Mouse (Mus musculus) limb, embryonic 14.5 days (tissue): ENCODE data around the gene Myo1d. TPM values are rescaled to one million over a fixed set of nuclear protein-coding genes. Genes with fewer than 3 reads are reported as not detected.

Experiments used
- ATAC-seq: fragments of 200-750 bp; cut with Nextera tagmentation; 2 replicates; pipeline ENCODE4 v1.8.0; 2017; ENCODE audit warnings: low read depth, moderate number of reproducible peaks, moderate TSS enrichment; ENCODE audit not compliant: low FRiP score
- DNase-seq: peaks from one replicate; pipeline ENCODE4 v3.0.0-alpha.2; 2015; ENCODE audit warnings: low spot score
- H3K27ac ChIP-seq: fragments of 300-500 bp; sonication (generic); replicated peaks from 2 replicates; pipeline ENCODE4 v1.5.1; 2014; ENCODE audit warnings: low read depth, mild to moderate bottlenecking, low read length, moderate library complexity, mixed read lengths
- H3K27me3 ChIP-seq: fragments of 300-500 bp; sonication (generic); 2 replicates; pipeline ENCODE4 v1.6.1; 2014; ENCODE audit warnings: low read length, mixed read lengths; ENCODE audit not compliant: control insufficient read depth, insufficient read depth
- H3K36me3 ChIP-seq: fragments of 300-500 bp; sonication (generic); 2 replicates; pipeline ENCODE4 v1.6.1; 2014; ENCODE audit warnings: mild to moderate bottlenecking, low read length, moderate library complexity, mixed read lengths; ENCODE audit not compliant: control insufficient read depth, insufficient read depth
- H3K4me1 ChIP-seq: fragments of 300-500 bp; sonication (generic); 2 replicates; pipeline ENCODE4 v1.6.1; 2014; ENCODE audit warnings: antibody characterized with exemption, low read length, mixed read lengths; ENCODE audit not compliant: control insufficient read depth, insufficient read depth
- H3K4me2 ChIP-seq: fragments of 300-500 bp; sonication (generic); replicated peaks from 2 replicates; pipeline ENCODE4 v1.6.1; 2014; ENCODE audit warnings: low read depth, mild to moderate bottlenecking, low read length, moderate library complexity; ENCODE audit not compliant: severe bottlenecking
- H3K4me3 ChIP-seq: fragments of 300-500 bp; sonication (generic); replicated peaks from 2 replicates; pipeline ENCODE4 v1.5.1; 2014; ENCODE audit warnings: low read length
- H3K9ac ChIP-seq: fragments of 300-500 bp; sonication (generic); 2 replicates; pipeline ENCODE4 v1.6.1; 2014; ENCODE audit warnings: mild to moderate bottlenecking, low read depth, low read length, moderate library complexity; ENCODE audit not compliant: severe bottlenecking
- H3K9me3 ChIP-seq: fragments of 300-500 bp; sonication (generic); 2 replicates; pipeline ENCODE4 v1.6.1; 2016; ENCODE audit warnings: low read length; ENCODE audit not compliant: control insufficient read depth
- POLR2A ChIP-seq: fragments of 200-500 bp; IDR thresholded peaks from 2 replicates; pipeline ENCODE4 v1.8.0; 2012; ENCODE audit warnings: inconsistent platforms, mild to moderate bottlenecking, moderate library complexity, borderline replicate concordance; ENCODE audit not compliant: insufficient read depth, insufficient read length; ENCODE audit errors: extremely low read depth
- whole genome bisulfite sequencing: fragments of 180-500 bp; shearing (Covaris S2); extraction: QIAGEN DNeasy Blood & Tissue Kit; methylation state at CpG from one replicate; pipeline ENCODE4 v1.1.7; 2014; 5-methylcytosine and 5-hydroxymethylcytosine counted together
- polyA plus RNA-seq, 2 experiments: library from polyadenylated mRNA; depleted of rRNA in 1 of 2; stranded (reverse) in 1 of 2; unstranded in 1 of 2; fragments of >200 nt; fragmentation: Nextera tagmentation in 1 of 2; extraction: Ambion mirVana in 1 of 2; gene quantifications; 2 replicates each; pipeline versions ENCODE4 v1.2.1 to v1.2.3; 2012 to 2014

The Myo1d gene
- polyA plus RNA-seq, 2 experiments, result 6.6 to 8.3 TPM

DNA sequence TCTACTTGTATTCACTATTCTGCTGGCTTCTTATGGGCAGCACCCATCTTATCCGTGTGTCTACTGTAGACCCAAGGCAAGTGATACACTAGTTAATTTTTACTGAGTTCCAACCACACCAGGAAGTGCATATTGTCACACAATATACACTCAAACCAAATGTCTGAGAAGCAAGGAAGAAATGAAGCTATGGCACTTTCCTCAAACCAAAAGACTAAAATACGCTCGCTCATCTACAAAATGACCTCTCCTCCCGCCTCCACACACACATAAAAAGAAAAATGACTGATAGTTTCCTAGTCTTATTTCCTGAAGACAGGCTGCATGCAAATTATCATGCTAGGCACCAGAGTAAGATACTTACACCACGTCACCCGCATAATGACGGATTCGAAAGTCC lies 113.6 kb downstream of the Myo1d start:
- Histone ChIP-seq H3K4me3 (no peak overlapping the region), H3K9me3 (no peaks in the 10 kb centered on the region), H3K36me3 (no peaks in the 10 kb centered on the region), H3K9ac (no peak overlapping the region), H3K4me1 (no peaks in the 10 kb centered on the region), H3K27me3 (no peaks in the 10 kb centered on the region), H3K4me2 (no peak overlapping the region), H3K27ac (no peak overlapping the region)
- no peak for TF ChIP-seq POLR2A
- WGBS, result 91% methylated on average over 8 of the region's 8 CpGs
- ATAC-seq, result no peak
- DNase-seq, result no peak

DNA sequence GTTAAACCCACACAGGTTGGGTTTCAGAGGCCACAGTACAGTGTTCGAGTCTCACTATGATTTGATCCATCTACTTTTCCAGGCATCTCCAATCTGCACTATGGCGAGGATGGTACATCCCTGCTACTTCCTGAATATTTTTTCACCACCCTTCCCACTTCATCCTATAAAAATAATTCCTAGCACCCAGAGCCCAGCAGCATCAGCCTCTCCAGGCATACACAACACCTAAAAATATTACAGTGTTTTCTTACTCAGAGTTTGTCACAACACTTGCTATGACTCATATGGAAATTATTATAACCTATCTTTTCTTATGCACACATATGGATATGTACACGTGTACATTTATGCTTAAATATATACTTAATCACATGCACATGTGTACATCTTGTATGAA lies 115.6 kb downstream of the Myo1d start:
- no peak for DNase-seq
- H3K4me2 ChIP-seq, result no peak overlapping the region
- H3K27ac ChIP-seq, result no peak overlapping the region
- no peaks in the 10 kb centered on the region for H3K36me3 ChIP-seq
- TF ChIP-seq POLR2A, result no peak
- no peaks in the 10 kb centered on the region for H3K4me1 ChIP-seq
- WGBS, result 69% methylated on average over 3 of the region's 3 CpGs
- H3K9ac ChIP-seq, result no peak overlapping the region
- no peaks in the 10 kb centered on the region for H3K9me3 ChIP-seq
- H3K4me3 ChIP-seq, result no peak overlapping the region
- H3K27me3 ChIP-seq, result no peaks in the 10 kb centered on the region
- ATAC-seq, result no peak

DNA sequence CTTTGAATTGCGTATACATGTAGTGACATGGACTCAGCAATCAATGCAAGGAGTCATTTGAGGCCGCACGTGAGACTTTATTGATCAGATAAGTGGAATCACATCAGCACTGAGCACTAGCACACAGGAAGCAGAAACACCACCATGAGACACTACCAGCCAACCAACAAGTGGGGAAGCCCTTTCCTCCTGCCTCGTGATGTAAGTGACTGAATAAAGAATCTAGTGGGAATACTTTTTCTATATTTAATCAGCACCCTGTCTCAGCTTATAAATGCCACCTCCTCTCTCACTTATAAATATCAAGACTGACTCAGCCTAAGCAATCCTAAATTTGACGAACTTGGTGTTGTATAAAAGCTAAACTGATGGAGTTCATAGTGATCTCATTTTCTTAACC lies 134.7 kb downstream of the Myo1d start:
- Histone ChIP-seq H3K36me3 (no peaks in the 10 kb centered on the region), H3K9me3 (no peaks in the 10 kb centered on the region), H3K4me3 (no peak overlapping the region), H3K4me1 (no peaks in the 10 kb centered on the region), H3K27ac (no peak overlapping the region), H3K4me2 (no peak overlapping the region), H3K9ac (no peak overlapping the region), H3K27me3 (no peaks in the 10 kb centered on the region)
- no peak for TF ChIP-seq POLR2A
- WGBS, result 83% methylated on average over 5 of the region's 5 CpGs
- ATAC-seq (no peak), DNase-seq (no peak)

DNA sequence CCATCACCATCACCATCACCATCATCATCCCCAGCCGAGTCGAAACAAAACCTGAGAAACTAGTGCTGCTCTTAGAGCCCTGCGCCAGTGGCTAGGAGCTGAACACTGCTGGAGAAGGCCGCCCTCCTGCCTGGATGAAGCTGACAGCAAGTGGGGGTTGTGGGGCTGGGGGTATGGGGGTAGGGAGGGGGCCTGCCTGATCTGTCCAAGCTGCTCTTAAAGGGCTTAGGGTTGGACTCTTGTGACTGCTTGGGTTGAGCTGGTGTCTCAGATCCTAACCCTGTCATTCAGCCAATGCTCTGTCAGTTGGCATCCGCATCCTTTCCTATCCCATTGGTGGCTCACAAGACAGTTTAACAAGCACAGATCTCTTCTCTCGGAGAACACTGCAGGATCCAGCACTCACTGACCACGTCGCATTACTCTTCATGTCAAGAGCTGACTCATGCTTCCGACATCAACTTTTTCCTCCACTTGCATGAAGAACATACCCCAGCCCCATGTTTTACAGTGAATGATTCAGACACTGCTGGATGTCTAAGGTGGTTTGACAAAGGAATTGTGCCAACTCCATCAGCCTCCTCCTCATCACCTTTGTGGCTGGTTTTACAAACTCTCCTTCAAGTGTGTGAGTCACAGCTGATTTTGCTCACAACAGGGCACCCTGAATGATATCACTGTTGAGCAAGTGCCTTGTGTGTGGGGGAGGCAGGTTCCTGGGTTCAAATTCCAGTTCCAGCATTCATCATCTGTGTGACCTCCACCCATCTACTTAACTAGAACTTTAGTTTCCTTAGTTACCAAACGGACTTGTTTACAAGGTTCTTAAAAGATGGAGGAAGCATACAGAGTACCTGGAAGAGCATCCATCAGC lies 150.6 kb downstream of the Myo1d start:
- H3K9ac ChIP-seq, result no peak overlapping the region
- H3K4me3 ChIP-seq, result no peak overlapping the region
- H3K4me2 ChIP-seq, result no peak overlapping the region
- H3K36me3 ChIP-seq, result no peaks in the 10 kb centered on the region
- TF ChIP-seq POLR2A, result no peak
- DNase-seq (no peak), ATAC-seq (no peak)
- no peaks in the 10 kb centered on the region for H3K4me1 ChIP-seq
- H3K27me3 ChIP-seq, result no peaks in the 10 kb centered on the region
- WGBS, result 80% methylated on average over 10 of the region's 10 CpGs
- H3K9me3 ChIP-seq, result no peaks in the 10 kb centered on the region
- no peak overlapping the region for H3K27ac ChIP-seq

DNA sequence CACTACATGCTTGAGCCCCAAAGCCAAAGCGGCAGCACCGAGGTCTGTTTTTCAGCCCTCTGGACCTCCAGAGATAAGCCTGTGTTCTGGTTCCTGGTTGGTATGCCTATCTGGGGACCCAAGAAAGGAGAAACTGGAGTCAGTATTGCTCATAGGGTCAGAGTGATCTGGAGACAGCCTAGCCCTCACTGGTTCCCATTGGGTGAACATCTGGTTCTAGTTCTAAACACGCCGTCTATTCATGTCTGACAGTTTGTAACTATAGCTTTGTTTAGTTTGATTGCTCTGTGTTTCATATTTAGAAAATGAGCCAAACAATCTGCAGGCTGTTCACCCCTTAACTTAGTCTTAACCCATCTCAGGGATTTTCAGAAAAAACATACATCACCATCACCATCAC lies 151.2 kb downstream of the Myo1d start:
- ATAC-seq, result no peak
- no peak overlapping the region for H3K9ac ChIP-seq
- WGBS, result 82% methylated on average over 4 of the region's 4 CpGs
- H3K36me3 ChIP-seq, result no peaks in the 10 kb centered on the region
- H3K4me1 ChIP-seq, result no peaks in the 10 kb centered on the region
- DNase-seq, result no peak
- H3K27me3 ChIP-seq, result no peaks in the 10 kb centered on the region
- H3K27ac ChIP-seq, result no peak overlapping the region
- H3K4me2 ChIP-seq, result no peak overlapping the region
- no peak for TF ChIP-seq POLR2A
- H3K9me3 ChIP-seq, result no peaks in the 10 kb centered on the region
- H3K4me3 ChIP-seq, result no peak overlapping the region

DNA sequence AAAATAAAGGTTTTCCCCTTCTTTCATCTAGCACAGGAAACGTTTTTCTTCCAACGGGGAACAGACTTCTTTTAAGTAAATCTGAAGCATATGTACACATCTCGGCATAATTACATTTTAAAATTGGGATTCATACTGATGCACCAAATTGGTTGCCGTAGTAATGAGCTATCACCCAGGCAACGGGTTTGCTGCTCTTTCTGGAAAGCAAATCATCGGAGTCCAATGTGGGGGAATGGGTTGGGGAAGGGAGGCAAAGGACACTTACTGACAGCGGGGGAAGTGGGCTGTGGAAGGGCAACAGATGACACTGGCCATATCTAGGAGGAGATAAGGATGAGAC lies 156.8 kb downstream of the Myo1d start:
- H3K4me1 ChIP-seq, result no peaks in the 10 kb centered on the region
- H3K4me2 ChIP-seq, result no peak overlapping the region
- 31% methylated on average over 7 of the region's 7 CpGs for WGBS
- no peak for DNase-seq
- H3K36me3 ChIP-seq, result no peaks in the 10 kb centered on the region
- H3K27ac ChIP-seq, result no peak overlapping the region
- H3K9me3 ChIP-seq, result no peaks in the 10 kb centered on the region
- no peak for ATAC-seq
- no peak overlapping the region for H3K9ac ChIP-seq
- TF ChIP-seq POLR2A, result no peak
- H3K27me3 ChIP-seq, result no peaks in the 10 kb centered on the region
- H3K4me3 ChIP-seq, result no peak overlapping the region
